Mouse (Mus musculus): ENCODE results near the gene Fahd1. TPM values are rescaled to one million over a fixed set of nuclear protein-coding genes. Genes with fewer than 3 reads are reported as not detected.

Gene Fahd1
- polyA plus RNA-seq, 2 experiments: 24.0 to 37.2 TPM

DNA sequence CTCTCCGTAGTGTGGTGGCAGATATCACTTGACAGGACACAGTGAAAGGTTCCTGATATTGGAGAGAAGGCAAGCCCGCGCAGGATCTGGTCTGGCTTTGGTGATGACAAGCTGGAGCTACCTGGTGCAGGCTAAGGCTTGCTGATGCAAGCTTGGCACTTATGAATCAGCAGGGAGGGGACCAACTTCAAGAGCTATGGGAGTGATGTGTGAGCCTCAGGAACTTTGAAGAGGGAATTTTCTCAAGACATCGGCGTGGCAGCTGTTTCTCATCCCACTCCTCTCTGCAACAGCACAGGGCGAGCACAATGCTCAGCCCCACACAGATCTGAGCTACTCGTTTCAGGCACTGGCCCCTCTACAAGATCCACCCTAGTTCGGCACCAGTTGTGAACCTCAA lies 10.3 kb downstream of the Fahd1 start, which contains the start of gene Hagh:
Hagh (plus strand) TSS at position 302 of the 400 bp plus-strand sequence.
- Histone ChIP-seq H3K27me3 (ENCODE audit: control insufficient read depth, insufficient read depth, low read length) (no peaks in the 10 kb centered on the region; the same call in 1 of the 2 replicates), H3K4me3 (ENCODE audit: insufficient read depth in 1 of 2, low read depth in 2 of 2, low read length in 2 of 2) (no peak within 1 kb of the TSS), H3K9ac (replicated peaks) (no peak within 1 kb of the TSS), H3K27ac (no peak within 1 kb of the TSS), H3K36me3 (replicated peaks; ENCODE audit: control insufficient read depth, insufficient read depth, low read depth) (no peaks in the 10 kb centered on the region), H3K9me3 (ENCODE audit: control insufficient read depth, low read length) (no peaks in the 10 kb centered on the region), H3K4me1 (replicated peaks; ENCODE audit: control insufficient read depth in 2 of 2, insufficient read depth in 2 of 2, low read length in 1 of 2) (no peaks in the 10 kb centered on the region), H3K4me2 (ENCODE audit: low read depth) (no peak within 1 kb of the TSS)
- DNase-seq (ENCODE audit: low read depth in 3 of 3, low spot score in 3 of 3) (no peak), ATAC-seq (ENCODE audit: insufficient read depth) (no peak)
- WGBS (ENCODE audit: insufficient replicate concordance): 66% methylated on average over 8 of the region's 8 CpGs
- TF ChIP-seq EP300 (IDR thresholded peaks at IDR 0.05; ENCODE audit: low read depth) (no peak), CTCF (IDR thresholded peaks at IDR 0.05; ENCODE audit: low read depth) (no peak)

DNA sequence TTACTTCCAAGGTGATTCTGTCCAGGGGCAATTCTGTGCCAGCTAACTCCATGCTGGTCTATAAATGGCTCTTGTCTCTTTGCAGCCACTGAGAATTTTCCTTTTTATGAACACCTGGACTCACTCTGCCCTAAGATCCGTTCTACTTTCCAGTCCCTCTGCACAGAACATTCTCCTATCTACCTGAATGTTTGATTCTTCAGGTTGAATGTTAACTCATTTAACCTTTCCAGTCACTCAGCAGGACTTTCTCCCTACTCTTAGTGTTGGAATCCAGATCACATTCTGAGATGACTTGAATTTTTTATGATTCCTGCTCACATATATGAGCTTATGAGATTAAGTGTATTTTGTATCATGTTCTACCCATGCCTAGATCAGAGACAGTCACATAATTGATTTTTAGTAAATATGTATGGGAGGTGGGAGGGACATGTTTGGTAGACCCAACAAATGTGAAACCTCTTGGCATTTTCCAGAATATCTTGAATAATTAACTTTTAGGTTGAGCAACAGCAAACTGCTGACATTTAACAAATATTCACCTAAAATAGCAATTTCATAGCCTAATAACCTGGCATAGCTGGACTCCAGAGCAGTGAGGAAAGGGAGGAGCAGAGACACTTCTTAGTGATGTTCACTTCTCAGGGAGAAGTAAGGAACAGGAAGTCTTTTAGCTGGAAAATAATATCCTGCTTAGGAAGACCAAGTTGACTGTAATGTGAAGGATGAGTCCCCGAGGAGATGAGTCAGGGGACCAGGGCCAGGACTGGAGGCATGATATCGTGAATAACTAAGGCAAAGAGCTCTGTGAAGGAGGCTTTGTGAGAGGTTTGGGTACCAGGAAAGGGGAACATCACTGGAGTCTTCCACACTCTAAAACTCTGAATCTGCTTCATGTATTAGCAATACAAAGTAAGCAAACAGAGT lies 28.5 kb downstream of the Fahd1 start:
- DNase-seq (ENCODE audit: low read depth in 3 of 3, low spot score in 3 of 3): no peak
- no peak for TF ChIP-seq CTCF (IDR thresholded peaks at IDR 0.05; ENCODE audit: low read depth)
- no peak for TF ChIP-seq EP300 (IDR thresholded peaks at IDR 0.05; ENCODE audit: low read depth)

DNA sequence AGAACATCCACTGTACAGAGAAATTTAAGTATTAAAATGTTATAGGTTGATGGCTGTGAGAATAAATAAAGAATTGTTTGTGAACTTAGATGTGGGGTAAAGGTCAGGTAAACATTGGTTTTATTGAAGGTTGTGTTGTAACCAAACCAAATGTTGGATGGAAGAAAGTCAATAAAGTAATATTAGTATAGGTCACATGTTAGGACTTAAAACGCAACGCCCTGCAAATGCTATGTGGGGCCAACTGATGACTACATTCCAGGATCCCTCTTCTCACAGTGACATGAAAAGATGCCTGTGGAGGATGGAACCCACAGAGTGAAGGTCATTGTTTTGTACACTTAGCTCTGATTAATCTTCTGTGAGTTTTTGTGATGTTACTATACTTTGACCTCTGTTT lies 30.7 kb downstream of the Fahd1 start:
- H3K9ac ChIP-seq (replicated peaks): no peak overlapping the region
- H3K4me2 ChIP-seq (ENCODE audit: low read depth): no peak overlapping the region
- H3K27ac ChIP-seq: no peak overlapping the region
- H3K27me3 ChIP-seq (ENCODE audit: control insufficient read depth, insufficient read depth, low read length): no peaks in the 10 kb centered on the region; the same call in none of the 2 replicates
- peaks cover 5 to 6% of the 10 kb centered on the region in 2 experiments for H3K4me1 ChIP-seq (replicated peaks; ENCODE audit: control insufficient read depth in 2 of 2, insufficient read depth in 2 of 2, low read length in 1 of 2)
- H3K36me3 ChIP-seq (replicated peaks; ENCODE audit: control insufficient read depth, insufficient read depth, low read depth): no peaks in the 10 kb centered on the region
- no peaks in the 10 kb centered on the region for H3K9me3 ChIP-seq (ENCODE audit: control insufficient read depth, low read length)
- 45% methylated on average over 2 of the region's 2 CpGs for WGBS (ENCODE audit: insufficient replicate concordance)
- ATAC-seq (ENCODE audit: insufficient read depth) (no peak), DNase-seq (ENCODE audit: low read depth in 3 of 3, low spot score in 3 of 3) (no peak)
- no peak overlapping the region for H3K4me3 ChIP-seq (ENCODE audit: insufficient read depth in 1 of 2, low read depth in 2 of 2, low read length in 2 of 2)
- TF ChIP-seq EP300 (IDR thresholded peaks at IDR 0.05; ENCODE audit: low read depth) (no peak), CTCF (IDR thresholded peaks at IDR 0.05; ENCODE audit: low read depth) (no peak)

More for the DNA sequence above, 28.5 kb downstream of the Fahd1 start:
- Histone ChIP-seq H3K4me3 (ENCODE audit: insufficient read depth in 1 of 2, low read depth in 2 of 2, low read length in 2 of 2) (no peak overlapping the region), H3K36me3 (replicated peaks; ENCODE audit: control insufficient read depth, insufficient read depth, low read depth) (no peaks in the 10 kb centered on the region), H3K9me3 (ENCODE audit: control insufficient read depth, low read length) (no peaks in the 10 kb centered on the region), H3K4me2 (ENCODE audit: low read depth) (no peak overlapping the region), H3K4me1 (replicated peaks; ENCODE audit: control insufficient read depth in 2 of 2, insufficient read depth in 2 of 2, low read length in 1 of 2) (no peaks in the 10 kb centered on the region), H3K27ac (no peak overlapping the region), H3K27me3 (ENCODE audit: control insufficient read depth, insufficient read depth, low read length) (no peaks in the 10 kb centered on the region; the same call in none of the 2 replicates), H3K9ac (replicated peaks) (no peak overlapping the region)
- ATAC-seq (ENCODE audit: insufficient read depth): no peak
- WGBS (ENCODE audit: insufficient replicate concordance): 36% methylated on average over 3 of the region's 3 CpGs

DNA sequence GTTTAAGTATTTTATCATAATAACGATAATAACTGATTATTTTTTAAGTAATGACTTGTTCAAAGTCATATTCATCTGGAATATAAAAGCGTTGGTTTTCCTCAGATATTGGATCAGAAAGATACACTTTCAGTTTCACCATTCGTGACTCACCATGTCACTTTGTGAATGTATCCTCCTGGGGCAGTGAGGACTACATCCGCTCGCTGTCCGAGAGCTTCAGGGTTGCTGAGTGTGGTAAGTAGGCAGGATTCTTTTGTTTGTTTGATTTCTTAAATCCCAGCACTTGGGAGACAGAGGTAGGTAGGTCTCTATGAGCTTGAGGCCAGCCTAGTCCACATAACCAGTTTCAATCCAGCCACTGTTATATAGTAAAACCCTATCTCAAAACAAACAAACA lies 32.0 kb downstream of the Fahd1 start:
- 49% methylated on average over 6 of the region's 6 CpGs for WGBS (ENCODE audit: insufficient replicate concordance)
- Histone ChIP-seq H3K9ac (replicated peaks) (no peak overlapping the region), H3K9me3 (ENCODE audit: control insufficient read depth, low read length) (no peaks in the 10 kb centered on the region), H3K4me3 (ENCODE audit: insufficient read depth in 1 of 2, low read depth in 2 of 2, low read length in 2 of 2) (no peak overlapping the region), H3K36me3 (replicated peaks; ENCODE audit: control insufficient read depth, insufficient read depth, low read depth) (no peaks in the 10 kb centered on the region), H3K4me1 (replicated peaks; ENCODE audit: control insufficient read depth in 2 of 2, insufficient read depth in 2 of 2, low read length in 1 of 2) (peaks cover 5 to 7% of the 10 kb centered on the region in 2 experiments), H3K4me2 (ENCODE audit: low read depth) (no peak overlapping the region), H3K27ac (no peak overlapping the region), H3K27me3 (ENCODE audit: control insufficient read depth, insufficient read depth, low read length) (no peaks in the 10 kb centered on the region; the same call in 1 of the 2 replicates)
- DNase-seq (ENCODE audit: low read depth in 3 of 3, low spot score in 3 of 3) (no peak), ATAC-seq (ENCODE audit: insufficient read depth) (no peak)
- TF ChIP-seq EP300 (IDR thresholded peaks at IDR 0.05; ENCODE audit: low read depth) (no peak), CTCF (IDR thresholded peaks at IDR 0.05; ENCODE audit: low read depth) (no peak)

DNA sequence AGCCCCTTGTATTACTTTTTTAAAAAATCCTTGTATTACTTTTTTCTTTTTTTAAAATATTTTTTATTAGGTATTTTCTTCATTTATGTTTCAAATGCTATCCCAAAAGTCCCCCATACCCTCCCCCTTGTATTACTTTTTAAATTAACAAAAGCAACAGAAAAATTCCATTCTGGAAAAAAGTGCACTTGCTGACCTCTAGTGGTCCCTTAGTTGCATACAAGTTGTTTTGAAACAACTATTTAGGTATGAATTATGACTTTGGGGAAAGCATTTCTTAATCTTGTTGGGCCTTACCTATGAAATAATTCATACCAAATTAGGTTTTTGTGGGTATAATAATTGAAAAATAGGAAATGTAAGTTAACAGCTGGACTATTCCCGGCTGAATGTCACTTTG lies 32.7 kb downstream of the Fahd1 start:
- Histone ChIP-seq H3K9ac (replicated peaks) (no peak overlapping the region), H3K27ac (no peak overlapping the region), H3K4me2 (ENCODE audit: low read depth) (no peak overlapping the region), H3K9me3 (ENCODE audit: control insufficient read depth, low read length) (no peaks in the 10 kb centered on the region), H3K36me3 (replicated peaks; ENCODE audit: control insufficient read depth, insufficient read depth, low read depth) (no peaks in the 10 kb centered on the region), H3K27me3 (ENCODE audit: control insufficient read depth, insufficient read depth, low read length) (no peaks in the 10 kb centered on the region; the same call in 1 of the 2 replicates), H3K4me1 (replicated peaks; ENCODE audit: control insufficient read depth in 2 of 2, insufficient read depth in 2 of 2, low read length in 1 of 2) (peaks cover 11% of the 10 kb centered on the region in 2 experiments), H3K4me3 (ENCODE audit: insufficient read depth in 1 of 2, low read depth in 2 of 2, low read length in 2 of 2) (no peak overlapping the region)
- TF ChIP-seq EP300 (IDR thresholded peaks at IDR 0.05; ENCODE audit: low read depth) (no peak), CTCF (IDR thresholded peaks at IDR 0.05; ENCODE audit: low read depth) (peak; percentile 40; the same call in 1 of the 2 replicates)
- WGBS (ENCODE audit: insufficient replicate concordance): 23% methylated on average over 1 of the region's 1 CpGs
- DNase-seq (ENCODE audit: low read depth in 3 of 3, low spot score in 3 of 3) (no peak), ATAC-seq (ENCODE audit: insufficient read depth) (no peak)

Measured in liver, embryonic 14.5 days (tissue).